Mouse (Mus musculus): ENCODE measurements around the gene Snrnp48.

Gene Snrnp48

GRCm38 (mm10) chr13:38204702-38205482 is at the start of gene Snrnp48:
Gene Snrnp48 (plus strand): TSS chr13:38204938.
- DNase-seq (ENCODE audit: low read depth, low spot score): peak; percentile 90

- no peak for DNase-seq (ENCODE audit: low read depth, low spot score)
Measured at GRCm38 (mm10) chr13:38155523-38155922, 49.2 kb upstream of the Snrnp48 start.

DNA sequence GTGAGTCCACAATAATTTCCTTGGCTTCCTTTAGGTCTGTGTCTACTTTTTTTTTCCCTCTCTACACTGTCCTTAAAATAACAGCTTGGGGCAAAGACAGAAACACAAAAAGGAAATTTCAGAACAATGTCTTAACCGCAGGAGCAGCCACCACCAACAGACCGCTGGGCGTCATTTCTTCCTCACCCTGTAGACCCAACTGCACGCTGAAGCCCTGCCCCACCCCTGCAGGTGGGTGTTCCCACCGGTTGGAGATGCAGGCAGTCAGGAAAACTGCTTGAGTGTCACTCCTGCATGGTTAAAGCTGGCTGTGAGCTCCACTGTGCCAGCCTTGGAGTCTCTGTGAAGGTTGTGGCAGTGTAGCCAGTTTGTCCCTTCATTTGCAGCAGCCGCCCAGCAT is 47.1 kb upstream of the Snrnp48 start:
- no peak for DNase-seq (ENCODE audit: low read depth, low spot score)

DNA sequence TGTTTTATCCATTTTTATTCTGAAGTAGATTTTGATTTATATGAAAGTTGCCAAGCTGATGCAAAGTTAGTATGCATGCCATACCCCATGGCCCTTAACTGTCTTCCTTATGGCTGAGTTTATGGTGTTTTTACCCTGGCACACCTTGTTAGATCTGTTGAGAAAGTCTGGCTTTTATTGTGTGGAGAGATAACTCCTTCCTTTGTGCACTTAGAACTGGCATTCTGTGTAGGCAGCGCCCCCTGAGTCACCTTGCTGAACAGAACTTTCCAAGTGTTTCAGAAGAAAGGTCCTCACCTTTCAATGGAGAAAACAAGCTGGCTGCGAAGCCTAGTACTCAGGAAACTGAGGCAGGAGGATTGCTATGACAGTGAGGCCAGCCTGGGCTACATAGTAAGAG is 42.7 kb upstream of the Snrnp48 start:
- DNase-seq (ENCODE audit: low read depth, low spot score): no peak

- DNase-seq (ENCODE audit: low read depth, low spot score): no peak
Measured at GRCm38 (mm10) chr13:38162668-38163067, 42.1 kb upstream of the Snrnp48 start.

DNA sequence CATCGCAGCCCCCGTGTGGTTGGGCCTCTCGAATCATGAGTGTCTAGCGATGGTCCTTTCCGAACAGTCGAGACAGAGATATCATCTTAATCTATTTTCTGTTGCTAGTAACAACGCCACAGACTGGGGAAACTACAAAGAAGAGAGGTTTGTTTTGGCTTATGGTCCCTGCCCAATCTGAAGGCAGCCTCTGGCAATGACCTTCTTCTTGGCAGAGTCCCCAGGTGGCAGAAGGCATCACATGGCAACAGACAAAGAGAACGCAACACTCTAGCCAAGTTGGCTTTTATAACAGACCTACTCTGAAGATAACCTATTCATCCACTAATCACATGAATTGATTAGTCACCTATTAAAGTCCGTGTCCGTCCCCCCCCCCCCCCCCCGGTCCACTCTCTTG is 39.8 kb upstream of the Snrnp48 start:
- DNase-seq (ENCODE audit: low read depth, low spot score): no peak

- DNase-seq (ENCODE audit: low read depth, low spot score): no peak
Measured at GRCm38 (mm10) chr13:38167056-38167455, 37.7 kb upstream of the Snrnp48 start.

DNA sequence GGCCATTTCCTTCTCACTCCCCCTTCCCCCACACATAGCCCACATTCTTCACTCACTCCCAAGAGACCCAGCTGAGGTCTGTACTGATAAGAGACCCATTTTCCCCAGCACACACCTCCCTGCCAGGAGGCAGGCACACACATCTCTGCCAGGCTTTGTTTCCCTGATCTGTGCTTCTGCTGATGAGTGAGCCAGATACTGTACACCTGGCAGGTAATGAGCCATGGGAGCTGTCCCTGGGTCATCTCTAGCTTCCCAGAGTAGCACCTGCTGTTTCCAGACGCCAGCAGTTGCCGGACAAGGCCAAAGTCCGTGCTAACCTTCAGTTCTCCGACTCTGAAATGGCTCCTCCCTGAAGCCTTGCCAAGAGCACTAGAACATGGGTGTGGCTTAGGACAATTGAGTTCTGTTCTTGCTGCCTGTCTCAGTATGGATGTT is 34.0 kb upstream of the Snrnp48 start:
- DNase-seq (ENCODE audit: low read depth, low spot score): no peak

- DNase-seq (ENCODE audit: low read depth, low spot score): no peak
Measured at GRCm38 (mm10) chr13:38193406-38193805, 11.3 kb upstream of the Snrnp48 start.

- no peak for DNase-seq (ENCODE audit: low read depth, low spot score)
Measured at GRCm38 (mm10) chr13:38201413-38201812, 3.3 kb upstream of the Snrnp48 start.

DNA sequence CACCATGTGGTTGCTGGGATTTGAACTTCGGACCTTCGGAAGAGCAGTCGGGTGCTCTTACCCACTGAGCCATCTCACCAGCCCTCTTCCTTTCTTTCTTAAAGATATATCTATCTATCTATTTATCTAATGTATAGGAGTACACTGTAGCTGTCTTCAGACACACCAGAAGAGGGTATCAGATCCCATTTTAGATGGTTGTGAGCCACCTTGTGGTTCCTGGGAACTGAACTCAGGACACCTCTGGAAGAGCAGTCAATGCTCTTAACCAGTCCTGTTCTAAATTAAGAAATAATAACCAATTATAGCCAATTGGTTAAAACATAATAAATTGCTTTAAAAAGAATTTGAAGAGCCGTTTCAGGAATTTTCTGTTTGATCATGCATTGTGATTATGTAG is 567 bp upstream of the Snrnp48 start:
- no peak for DNase-seq (ENCODE audit: low read depth, low spot score)

- no peak for DNase-seq (ENCODE audit: low read depth, low spot score)
Measured at GRCm38 (mm10) chr13:38211122-38211521, 6.4 kb downstream of the Snrnp48 start.

DNA sequence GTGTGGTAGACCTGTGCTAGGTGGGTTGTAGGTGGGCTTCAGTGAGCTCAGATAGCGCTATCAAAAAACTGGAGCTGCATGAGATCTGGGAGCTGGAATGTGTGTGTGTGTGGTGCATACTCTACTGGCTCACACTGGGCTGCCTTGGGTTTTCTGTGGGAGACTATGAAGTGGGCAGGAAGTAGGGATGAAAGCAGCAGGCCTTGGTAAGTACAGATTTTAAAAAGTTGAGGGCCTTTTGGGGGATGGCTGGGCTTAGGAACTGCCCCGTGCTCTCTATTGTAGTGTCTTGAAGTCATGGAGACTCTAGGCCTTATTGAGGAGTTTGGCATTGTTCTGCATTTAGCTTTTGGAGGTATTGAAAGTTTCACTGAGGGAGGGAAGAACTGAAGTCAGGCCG is 13.9 kb downstream of the Snrnp48 start:
- DNase-seq (ENCODE audit: low read depth, low spot score): no peak

- DNase-seq (ENCODE audit: low read depth, low spot score): peak; percentile 20
Measured at GRCm38 (mm10) chr13:38220331-38220730, 15.6 kb downstream of the Snrnp48 start.

GRCm38 (mm10) chr13:38230177-38230821 is 25.6 kb downstream of the Snrnp48 start:
- no peak for DNase-seq (ENCODE audit: low read depth, low spot score)

GRCm38 (mm10) chr13:38232411-38232810 is 27.7 kb downstream of the Snrnp48 start:
- DNase-seq (ENCODE audit: low read depth, low spot score): no peak

GRCm38 (mm10) chr13:38232856-38233625 is 28.3 kb downstream of the Snrnp48 start:
- DNase-seq (ENCODE audit: low read depth, low spot score): no peak

DNA sequence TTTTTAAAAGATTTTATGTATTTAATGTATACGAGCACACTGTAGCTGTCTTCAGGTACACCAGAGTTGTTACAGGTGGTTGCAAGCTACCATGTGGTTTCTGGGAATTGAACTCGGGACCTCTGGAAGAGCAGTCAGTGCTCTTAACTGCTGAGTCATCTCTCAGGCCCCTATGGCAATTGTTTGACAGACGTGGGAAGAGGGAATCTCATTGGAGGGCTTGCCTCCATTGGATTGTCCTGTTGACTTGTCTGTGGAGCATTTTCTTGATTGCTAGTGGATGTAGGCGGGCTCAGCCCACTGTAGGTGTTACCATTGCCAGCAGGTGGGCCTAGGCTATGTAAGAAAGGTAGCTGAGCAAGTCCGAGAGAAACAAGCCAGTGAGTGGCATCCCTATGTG is 29.9 kb downstream of the Snrnp48 start:
- DNase-seq (ENCODE audit: low read depth, low spot score): no peak

- DNase-seq (ENCODE audit: low read depth, low spot score): peak; percentile 29
Measured at GRCm38 (mm10) chr13:38235370-38235769, 30.6 kb downstream of the Snrnp48 start.

- DNase-seq (ENCODE audit: low read depth, low spot score): no peak
Measured at GRCm38 (mm10) chr13:38248151-38248550, 43.4 kb downstream of the Snrnp48 start.

DNA sequence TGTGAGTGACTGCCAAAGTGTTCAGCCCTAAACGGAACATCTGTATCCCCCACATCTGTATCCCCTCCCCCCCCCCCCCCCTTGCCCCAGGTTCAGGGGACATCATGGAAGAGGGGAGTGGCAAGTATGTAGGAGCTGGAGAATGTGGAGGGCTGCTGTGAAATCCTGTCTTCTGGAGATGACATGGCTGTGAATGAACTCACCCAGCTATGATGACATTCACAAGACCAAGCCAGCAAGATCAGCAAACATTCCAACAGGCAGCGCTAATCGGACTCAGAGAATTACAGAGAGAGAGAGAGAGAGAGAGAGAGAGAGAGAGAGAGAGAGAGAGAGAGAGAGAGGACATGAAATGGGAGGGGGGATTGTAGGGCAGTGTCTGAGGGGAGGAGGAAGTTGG is 46.5 kb downstream of the Snrnp48 start:
- peak; percentile 60 for DNase-seq (ENCODE audit: low read depth, low spot score)

- DNase-seq (ENCODE audit: low read depth, low spot score): no peak
Measured at GRCm38 (mm10) chr13:38253696-38254095, 49.0 kb downstream of the Snrnp48 start.

Measured in 3T3-L1 (cell line).